Mouse (Mus musculus) adrenal gland, adult 18-20 months (tissue): Measurements from ENCODE around the gene Abcd4. TPM values are rescaled to one million over a fixed set of nuclear protein-coding genes. Genes with fewer than 3 reads are reported as not detected.

ENCODE experiments used
- DNase-seq, 2 experiments: peaks; one replicate each; pipeline ENCODE4 v3.0.0; 2021 to 2022; ENCODE audit warnings: low spot score in 2 of 2
- total RNA-seq, 2 experiments: library from RNA; stranded (reverse); gene quantifications; 1 replicate in 1 of 2; 2 replicates in 1 of 2; pipeline ENCODE4 v1.2.3; 2021

Abcd4 gene
- total RNA-seq, 2 experiments from 2014 or later: 11.8 to 12.1 TPM

GRCm38 (mm10) chr12:84572341-84572720 lies 44.9 kb downstream of the Abcd4 start:
- no peak for DNase-seq

- DNase-seq: no peak
These were observed 45.5 kb downstream of the Abcd4 start for GRCm38 (mm10) chr12:84571466-84572340.

- DNase-seq: no peak
These were observed 46.4 kb downstream of the Abcd4 start for GRCm38 (mm10) chr12:84570694-84571415.

GRCm38 (mm10) chr12:84569976-84570693 lies 47.1 kb downstream of the Abcd4 start:
- DNase-seq: no peak

- no peak for DNase-seq
These were observed 47.8 kb downstream of the Abcd4 start, which contains the start of gene Vsx2 for GRCm38 (mm10) chr12:84569336-84569970. Gene Vsx2, plus strand, starts transcription at chr12:84569762.

- DNase-seq: no peak
These were observed 49.6 kb downstream of the Abcd4 start for GRCm38 (mm10) chr12:84567576-84567975.

- DNase-seq: no peak
These were observed 54.7 kb downstream of the Abcd4 start for GRCm38 (mm10) chr12:84562558-84562957.

GRCm38 (mm10) chr12:84555218-84555617 lies 62.0 kb downstream of the Abcd4 start:
- DNase-seq: no peak

Other genes starting within 250 kb of the Abcd4 start
- 100 to 1,000 TPM in 1 of 2 experiments, 10 to 100 TPM in 1; 77.4 to 111 TPM for gene Entpd5, start 208.4 kb downstream of the Abcd4 start, total RNA-seq
- gene Bbof1, start 208.3 kb downstream of the Abcd4 start, total RNA-seq: 1 to 10 TPM; 1.4 to 1.5 TPM
- 10 to 100 TPM; 14.3 to 20.2 TPM for gene Rnf113a2, start 200.2 kb downstream of the Abcd4 start, total RNA-seq
- gene Aldh6a1, start 166.4 kb downstream of the Abcd4 start, total RNA-seq: 100 to 1,000 TPM; 209 to 223 TPM
- gene Lin52, start 166.0 kb downstream of the Abcd4 start, total RNA-seq: 10 to 100 TPM; 15.6 to 15.9 TPM
- gene Vsx2, start 47.7 kb downstream of the Abcd4 start, total RNA-seq: not detected
- gene Vrtn, start 23.6 kb upstream of the Abcd4 start, total RNA-seq: not detected
- not detected for gene Syndig1l, start 81.4 kb upstream of the Abcd4 start, total RNA-seq
- 100 to 1,000 TPM in 1 of 2 experiments, 10 to 100 TPM in 1; 83.8 to 128 TPM for gene Npc2, start 155.7 kb upstream of the Abcd4 start, total RNA-seq
- gene Isca2, start 155.8 kb upstream of the Abcd4 start, total RNA-seq: 10 to 100 TPM; 65.2 to 77.7 TPM